Mouse (Mus musculus): ENCODE results near the gene Gm37240. TPM values are rescaled to one million over a fixed set of nuclear protein-coding genes. Genes with fewer than 3 reads are reported as not detected.

Gm37240 gene
- polyA plus RNA-seq, 1 experiment from 2014 or later, result 14.9 TPM

DNA sequence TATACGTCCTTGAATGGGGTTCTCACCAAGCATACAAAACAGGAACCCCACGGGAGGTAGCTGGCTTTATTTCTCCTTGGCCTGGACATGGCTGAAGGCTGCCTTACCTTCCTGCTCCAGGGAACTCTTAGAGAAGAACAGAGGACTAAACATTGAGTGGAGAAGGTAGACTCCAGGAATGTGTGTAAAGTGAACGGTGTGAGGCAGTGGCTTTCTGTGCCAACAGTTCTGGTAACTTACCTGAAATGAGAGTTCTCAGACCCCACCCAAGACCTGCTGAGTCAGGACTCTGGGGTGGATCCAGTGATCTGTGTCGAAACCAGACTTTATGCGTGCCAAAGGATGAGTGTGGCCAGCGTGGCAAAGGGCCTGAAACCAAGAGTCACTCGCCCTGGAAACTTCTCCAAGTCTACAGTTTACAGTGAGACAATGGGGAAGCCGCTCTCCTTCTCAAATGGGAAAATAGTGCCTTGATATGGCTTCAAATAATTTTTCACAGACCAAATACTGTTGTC, 1240.9 kb downstream of the Gm37240 start:
- Histone ChIP-seq H3K27me3 (no peaks in the 10 kb centered on the region), H3K9ac (no peak overlapping the region), H3K27ac (no peak overlapping the region; the same call in 1 of the 2 replicates), H3K4me2 (no peak overlapping the region), H3K9me3 (no peaks in the 10 kb centered on the region), H3K4me3 (no peak overlapping the region), H3K4me1 (no peaks in the 10 kb centered on the region), H3K36me3 (no peaks in the 10 kb centered on the region)
- 69% methylated on average over 8 of the region's 8 CpGs for WGBS
- ATAC-seq (ENCODE audit: insufficient number of reproducible peaks, low FRiP score, low TSS enrichment, low read depth), result no peak

GRCm38 (mm10) chr3:84646007-84646290, 1241.4 kb downstream of the Gm37240 start:
- WGBS, result 59% methylated on average over 3 of the region's 3 CpGs

GRCm38 (mm10) chr3:84645156-84646006, 1241.9 kb downstream of the Gm37240 start:
- 62% methylated on average over 9 of the region's 9 CpGs for WGBS
- H3K4me2 ChIP-seq, result no peak overlapping the region
- H3K9ac ChIP-seq, result no peak overlapping the region
- H3K27me3 ChIP-seq, result no peaks in the 10 kb centered on the region
- H3K9me3 ChIP-seq, result no peaks in the 10 kb centered on the region
- H3K27ac ChIP-seq, result peak overlapping the region; percentile 55
- ATAC-seq (ENCODE audit: insufficient number of reproducible peaks, low FRiP score, low TSS enrichment, low read depth), result no peak
- H3K36me3 ChIP-seq, result no peaks in the 10 kb centered on the region
- no peak overlapping the region for H3K4me3 ChIP-seq
- no peaks in the 10 kb centered on the region for H3K4me1 ChIP-seq

More at GRCm38 (mm10) chr3:84646007-84646290, 1241.4 kb downstream of the Gm37240 start:
- H3K9ac ChIP-seq, result no peak overlapping the region
- H3K27me3 ChIP-seq, result no peaks in the 10 kb centered on the region
- no peaks in the 10 kb centered on the region for H3K4me1 ChIP-seq
- H3K27ac ChIP-seq, result peak overlapping the region; percentile 55
- ATAC-seq (ENCODE audit: insufficient number of reproducible peaks, low FRiP score, low TSS enrichment, low read depth), result no peak
- H3K36me3 ChIP-seq, result no peaks in the 10 kb centered on the region
- H3K9me3 ChIP-seq, result no peaks in the 10 kb centered on the region
- H3K4me3 ChIP-seq, result no peak overlapping the region
- no peak overlapping the region for H3K4me2 ChIP-seq

DNA sequence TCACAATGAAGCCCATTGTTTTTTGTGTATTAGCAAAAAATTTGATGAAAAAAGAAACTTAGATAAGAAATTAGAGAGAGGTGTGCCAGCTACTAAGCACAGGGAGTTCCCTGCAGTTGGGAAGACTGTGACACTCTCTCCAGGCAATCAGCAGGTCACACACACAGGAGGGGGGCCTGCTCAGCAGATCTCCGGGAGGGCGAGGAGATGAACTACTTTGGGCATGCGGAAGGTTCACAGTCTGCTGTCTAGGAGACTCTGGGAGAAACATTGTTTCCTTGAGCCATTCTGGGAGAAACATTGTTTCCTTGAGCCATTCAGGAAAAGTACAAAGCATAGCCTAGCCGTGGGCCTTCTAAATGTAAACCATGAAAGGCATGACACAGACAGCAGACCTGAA, 1244.4 kb downstream of the Gm37240 start:
- 0 out of 2 replicates have a peak, but pooled peaks cover 2% of the 10 kb centered on the region for H3K4me1 ChIP-seq
- H3K9ac ChIP-seq, result no peak overlapping the region
- H3K4me2 ChIP-seq, result no peak overlapping the region
- no peaks in the 10 kb centered on the region for H3K27me3 ChIP-seq
- ATAC-seq (ENCODE audit: insufficient number of reproducible peaks, low FRiP score, low TSS enrichment, low read depth), result no peak
- H3K36me3 ChIP-seq, result no peaks in the 10 kb centered on the region
- WGBS, result 78% methylated on average over 4 of the region's 4 CpGs
- H3K9me3 ChIP-seq, result no peaks in the 10 kb centered on the region
- H3K4me3 ChIP-seq, result no peak overlapping the region
- no peak overlapping the region for H3K27ac ChIP-seq

- Histone ChIP-seq H3K4me1 (0 out of 2 replicates have a peak, but pooled peaks cover 2% of the 10 kb centered on the region), H3K4me3 (no peak overlapping the region), H3K27ac (no peak overlapping the region), H3K9me3 (no peaks in the 10 kb centered on the region), H3K4me2 (no peak overlapping the region), H3K36me3 (no peaks in the 10 kb centered on the region), H3K27me3 (no peaks in the 10 kb centered on the region), H3K9ac (no peak overlapping the region)
- 87% methylated on average over 2 of the region's 2 CpGs for WGBS
- ATAC-seq (ENCODE audit: insufficient number of reproducible peaks, low FRiP score, low TSS enrichment, low read depth), result no peak
Measured at GRCm38 (mm10) chr3:84641391-84641790, 1245.9 kb downstream of the Gm37240 start.

- Histone ChIP-seq H3K27ac (no peak overlapping the region), H3K9ac (no peak overlapping the region), H3K4me2 (no peak overlapping the region), H3K9me3 (no peaks in the 10 kb centered on the region), H3K4me1 (0 out of 2 replicates have a peak, but pooled peaks cover 2% of the 10 kb centered on the region), H3K27me3 (no peaks in the 10 kb centered on the region), H3K36me3 (no peaks in the 10 kb centered on the region), H3K4me3 (no peak overlapping the region)
- WGBS, result 61% methylated on average over 6 of the region's 6 CpGs
- no peak for ATAC-seq (ENCODE audit: insufficient number of reproducible peaks, low FRiP score, low TSS enrichment, low read depth)
Measured at GRCm38 (mm10) chr3:84640536-84640935, 1246.8 kb downstream of the Gm37240 start.

DNA sequence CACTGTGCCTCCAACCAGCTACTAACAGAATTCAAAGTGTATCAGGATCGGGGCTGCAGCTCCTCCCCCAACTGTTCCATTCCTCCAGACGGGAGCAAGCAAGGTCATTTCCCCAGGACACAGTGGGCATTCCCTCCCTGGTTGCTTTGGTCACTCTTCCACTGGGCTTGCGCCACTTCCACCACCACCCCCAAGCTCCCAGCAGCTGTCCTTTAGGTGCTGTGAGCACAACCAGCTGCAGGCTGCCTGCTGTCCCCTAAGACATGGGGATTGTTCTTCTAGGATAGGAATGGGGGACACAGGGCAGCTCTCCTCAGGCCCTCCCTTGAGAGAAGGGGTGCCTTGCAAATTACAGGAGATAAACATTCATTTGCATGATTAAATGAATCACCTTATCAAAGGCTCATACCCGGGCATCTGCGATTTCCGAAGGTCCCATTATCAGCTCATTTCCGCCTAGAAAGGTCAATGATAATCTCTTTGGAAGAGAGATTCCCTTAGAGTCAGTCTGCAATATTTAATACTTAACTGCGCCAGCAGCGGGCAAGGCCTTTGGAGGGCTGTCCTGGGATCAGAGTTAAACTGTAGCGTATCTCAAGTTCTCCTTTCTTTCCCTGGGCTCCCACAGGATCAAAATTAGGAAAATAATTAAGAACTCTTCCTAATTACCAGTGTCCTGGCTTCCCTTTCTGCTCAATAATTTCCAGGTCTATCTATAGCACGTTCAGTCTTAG, 1247.4 kb downstream of the Gm37240 start:
- Histone ChIP-seq H3K27ac (no peak overlapping the region), H3K27me3 (no peaks in the 10 kb centered on the region), H3K4me3 (no peak overlapping the region), H3K9me3 (no peaks in the 10 kb centered on the region), H3K4me2 (no peak overlapping the region), H3K9ac (no peak overlapping the region), H3K4me1 (0 out of 2 replicates have a peak, but pooled peaks cover 2% of the 10 kb centered on the region), H3K36me3 (no peaks in the 10 kb centered on the region)
- no peak for ATAC-seq (ENCODE audit: insufficient number of reproducible peaks, low FRiP score, low TSS enrichment, low read depth)
- WGBS, result 51% methylated on average over 11 of the region's 11 CpGs

DNA sequence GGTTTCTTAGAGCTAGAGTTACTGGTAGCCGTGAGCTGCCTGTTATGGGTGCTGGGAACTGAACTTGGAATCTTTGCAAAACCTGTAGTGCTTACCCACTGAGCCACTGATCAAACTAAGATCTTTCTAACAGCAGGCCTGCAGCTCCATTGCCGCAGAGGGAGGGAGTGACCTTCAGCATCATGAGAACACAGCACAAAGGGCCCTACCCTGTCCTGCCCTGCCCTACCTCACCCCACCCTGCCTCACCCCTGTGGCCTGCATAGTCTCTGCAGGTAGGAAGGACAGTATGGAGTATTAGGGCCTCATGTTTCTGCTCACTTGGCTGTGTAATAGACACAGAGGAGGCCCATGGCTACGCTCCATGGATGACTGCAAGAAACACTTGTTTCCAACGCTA, 1248.5 kb downstream of the Gm37240 start:
- 75% methylated on average over 4 of the region's 4 CpGs for WGBS
- no peaks in the 10 kb centered on the region for H3K27me3 ChIP-seq

DNA sequence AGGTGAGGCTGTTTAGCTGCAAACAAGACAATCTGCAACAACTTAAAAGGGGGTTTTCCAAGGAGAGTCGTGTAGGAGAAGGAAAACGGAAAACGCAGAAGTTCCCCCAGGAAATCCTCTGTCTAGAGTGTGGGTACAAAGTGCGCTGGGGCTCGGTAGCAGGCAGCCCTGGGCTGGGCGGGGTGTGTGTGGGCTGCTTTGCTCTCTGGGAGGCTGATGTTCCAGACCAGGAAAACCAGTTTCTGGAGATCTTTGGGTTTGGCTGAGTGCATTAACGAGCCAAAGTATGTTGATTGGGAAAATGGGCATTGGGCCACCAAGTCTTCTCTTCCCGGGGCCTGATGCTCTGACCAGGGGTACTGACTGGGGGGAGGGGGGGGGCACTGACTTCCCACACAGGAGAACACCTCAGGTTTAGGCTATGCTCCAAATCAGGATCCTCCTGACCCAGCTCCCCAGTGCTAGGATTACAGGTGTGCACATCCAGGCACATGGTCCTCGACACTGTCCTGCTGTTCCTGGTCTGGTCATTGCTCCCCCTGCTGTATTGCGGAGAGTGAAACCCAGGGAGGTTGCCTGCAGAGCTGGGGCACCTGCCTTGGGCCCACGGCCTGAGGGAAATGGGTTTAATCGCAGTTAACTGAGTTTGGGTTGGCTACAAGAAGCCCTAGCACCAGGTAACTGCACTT, 1249.3 kb downstream of the Gm37240 start:
- 44% methylated on average over 12 of the region's 12 CpGs for WGBS
- H3K9ac ChIP-seq, result no peak overlapping the region
- no peak overlapping the region; the same call in 1 of the 2 replicates for H3K27ac ChIP-seq
- no peak overlapping the region for H3K4me3 ChIP-seq
- H3K27me3 ChIP-seq, result no peaks in the 10 kb centered on the region
- H3K9me3 ChIP-seq, result no peaks in the 10 kb centered on the region
- H3K36me3 ChIP-seq, result no peaks in the 10 kb centered on the region
- ATAC-seq (ENCODE audit: insufficient number of reproducible peaks, low FRiP score, low TSS enrichment, low read depth), result peak; percentile 67
- H3K4me1 ChIP-seq, result 0 out of 2 replicates have a peak, but pooled peaks cover 2% of the 10 kb centered on the region
- H3K4me2 ChIP-seq, result no peak overlapping the region

More for the DNA sequence above, 1248.5 kb downstream of the Gm37240 start:
- H3K4me1 ChIP-seq, result 0 out of 2 replicates have a peak, but pooled peaks cover 2% of the 10 kb centered on the region
- no peak for ATAC-seq (ENCODE audit: insufficient number of reproducible peaks, low FRiP score, low TSS enrichment, low read depth)
- H3K27ac ChIP-seq, result no peak overlapping the region
- no peak overlapping the region for H3K9ac ChIP-seq
- no peak overlapping the region for H3K4me3 ChIP-seq
- H3K9me3 ChIP-seq, result no peaks in the 10 kb centered on the region
- H3K36me3 ChIP-seq, result no peaks in the 10 kb centered on the region
- no peak overlapping the region for H3K4me2 ChIP-seq

DNA sequence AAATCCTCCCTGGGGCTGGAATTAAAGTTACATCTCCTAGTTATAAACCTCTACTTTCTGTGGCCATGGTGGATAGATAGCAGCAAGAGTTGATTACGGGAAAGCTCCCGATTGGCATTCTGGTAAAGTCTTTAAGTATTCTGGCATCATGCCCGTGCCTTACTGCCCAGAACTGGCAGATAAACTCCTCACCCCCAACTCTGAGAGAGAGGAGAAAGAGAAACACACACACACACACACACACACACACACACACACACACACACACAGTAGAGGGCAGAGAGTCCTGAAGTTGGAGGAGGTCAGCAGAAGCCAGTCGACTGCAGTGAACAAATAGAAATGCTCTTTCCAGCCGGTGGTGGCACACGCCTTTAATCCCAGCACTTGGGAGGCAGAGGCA, 1250.2 kb downstream of the Gm37240 start:
- H3K36me3 ChIP-seq, result no peaks in the 10 kb centered on the region
- H3K9ac ChIP-seq, result no peak overlapping the region
- H3K27ac ChIP-seq, result no peak overlapping the region
- ATAC-seq (ENCODE audit: insufficient number of reproducible peaks, low FRiP score, low TSS enrichment, low read depth), result no peak
- 0 out of 2 replicates have a peak, but pooled peaks cover 2% of the 10 kb centered on the region for H3K4me1 ChIP-seq
- H3K4me3 ChIP-seq, result no peak overlapping the region
- H3K4me2 ChIP-seq, result no peak overlapping the region
- H3K9me3 ChIP-seq, result no peaks in the 10 kb centered on the region
- 71% methylated on average over 6 of the region's 6 CpGs for WGBS
- no peaks in the 10 kb centered on the region for H3K27me3 ChIP-seq

GRCm38 (mm10) chr3:84631586-84631985, 1255.7 kb downstream of the Gm37240 start:
- H3K4me2 ChIP-seq, result no peak overlapping the region
- H3K27ac ChIP-seq, result no peak overlapping the region
- ATAC-seq (ENCODE audit: insufficient number of reproducible peaks, low FRiP score, low TSS enrichment, low read depth), result no peak
- no peaks in the 10 kb centered on the region for H3K27me3 ChIP-seq
- no peaks in the 10 kb centered on the region for H3K4me1 ChIP-seq
- no peak overlapping the region for H3K4me3 ChIP-seq
- no peaks in the 10 kb centered on the region for H3K36me3 ChIP-seq
- no peaks in the 10 kb centered on the region for H3K9me3 ChIP-seq
- H3K9ac ChIP-seq, result no peak overlapping the region
- 96% methylated on average over 9 of the region's 9 CpGs for WGBS

Measured in limb, embryonic 15.5 days (tissue).